Mouse (Mus musculus) right cerebral cortex, postnatal 36 days (tissue): ENCODE results near the gene Myo10.
A peak's percentile ranks its signal among the peaks of the same experiment; 100 is the strongest.

Experiments
- DNase-seq, 2 experiments: peaks; one replicate each; pipeline ENCODE4 v3.0.0; 2022; ENCODE audit warnings: low spot score in 2 of 2, mixed read lengths in 1 of 2

Gene Myo10

DNA sequence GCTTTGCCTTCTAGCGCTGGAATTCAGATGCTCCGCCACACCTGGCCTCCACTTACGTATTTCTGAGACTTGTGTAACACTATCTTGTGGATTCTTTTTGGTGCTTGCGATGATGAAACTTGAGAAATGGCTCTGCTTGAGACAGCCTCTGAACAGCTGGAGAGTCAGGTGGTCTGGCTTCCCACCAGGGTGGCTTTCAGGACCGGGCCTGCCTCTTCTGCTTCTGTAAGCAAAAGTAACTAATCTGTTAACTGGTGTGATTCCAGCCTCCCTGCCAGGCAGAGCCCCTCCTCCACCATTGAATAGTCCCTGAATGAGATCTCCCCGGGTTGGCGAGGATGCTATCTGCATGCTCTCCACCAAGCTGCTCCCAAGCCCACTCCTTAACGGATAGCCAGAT, 140.0 kb downstream of the Myo10 start:
- no peak for DNase-seq

DNA sequence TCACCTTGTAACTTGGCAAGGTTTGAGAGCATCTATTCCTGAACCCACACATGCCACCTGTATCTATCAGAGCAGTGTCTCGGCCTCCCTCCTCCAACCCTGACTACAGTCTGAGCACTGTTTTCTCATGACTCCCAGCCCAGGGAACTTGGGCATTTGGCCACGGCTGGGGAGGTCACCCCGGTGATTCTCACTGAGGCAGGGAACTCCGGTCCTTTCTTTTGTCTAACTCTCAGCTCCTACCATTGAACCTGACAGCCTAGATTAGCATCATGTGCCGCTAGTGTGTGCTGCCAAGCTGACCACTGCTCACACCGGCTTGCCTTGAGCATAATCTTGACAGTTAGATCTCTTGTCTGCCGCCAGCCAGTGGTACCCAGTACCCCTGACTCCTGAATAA, 140.8 kb downstream of the Myo10 start:
- DNase-seq: no peak

- DNase-seq: no peak
Measured at GRCm38 (mm10) chr15:25764653-25765352, 142.5 kb downstream of the Myo10 start.

DNA sequence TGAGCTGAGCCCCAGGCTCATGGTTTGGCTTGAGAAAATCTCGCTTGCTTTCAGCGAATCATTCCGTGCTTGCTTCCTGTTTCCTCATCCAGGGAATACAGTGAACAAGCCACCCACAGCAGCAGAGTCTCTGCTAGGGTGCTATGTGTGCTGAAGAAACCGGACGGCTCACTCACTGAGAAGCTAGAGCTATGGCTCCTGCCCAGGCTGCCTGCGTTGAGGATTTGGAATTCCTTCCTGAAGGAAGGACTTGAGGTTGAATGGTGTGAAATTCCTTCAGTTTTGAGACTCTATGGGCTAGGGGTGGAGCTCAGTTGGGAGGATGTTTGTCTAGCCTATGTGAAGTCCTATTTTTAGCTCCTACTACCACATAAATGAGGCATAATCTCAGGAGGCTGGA, 145.5 kb downstream of the Myo10 start:
- no peak for DNase-seq

- no peak for DNase-seq
Measured at GRCm38 (mm10) chr15:25769524-25770255, 147.4 kb downstream of the Myo10 start.

- no peak for DNase-seq
Measured at GRCm38 (mm10) chr15:25771782-25772181, 149.5 kb downstream of the Myo10 start.

DNA sequence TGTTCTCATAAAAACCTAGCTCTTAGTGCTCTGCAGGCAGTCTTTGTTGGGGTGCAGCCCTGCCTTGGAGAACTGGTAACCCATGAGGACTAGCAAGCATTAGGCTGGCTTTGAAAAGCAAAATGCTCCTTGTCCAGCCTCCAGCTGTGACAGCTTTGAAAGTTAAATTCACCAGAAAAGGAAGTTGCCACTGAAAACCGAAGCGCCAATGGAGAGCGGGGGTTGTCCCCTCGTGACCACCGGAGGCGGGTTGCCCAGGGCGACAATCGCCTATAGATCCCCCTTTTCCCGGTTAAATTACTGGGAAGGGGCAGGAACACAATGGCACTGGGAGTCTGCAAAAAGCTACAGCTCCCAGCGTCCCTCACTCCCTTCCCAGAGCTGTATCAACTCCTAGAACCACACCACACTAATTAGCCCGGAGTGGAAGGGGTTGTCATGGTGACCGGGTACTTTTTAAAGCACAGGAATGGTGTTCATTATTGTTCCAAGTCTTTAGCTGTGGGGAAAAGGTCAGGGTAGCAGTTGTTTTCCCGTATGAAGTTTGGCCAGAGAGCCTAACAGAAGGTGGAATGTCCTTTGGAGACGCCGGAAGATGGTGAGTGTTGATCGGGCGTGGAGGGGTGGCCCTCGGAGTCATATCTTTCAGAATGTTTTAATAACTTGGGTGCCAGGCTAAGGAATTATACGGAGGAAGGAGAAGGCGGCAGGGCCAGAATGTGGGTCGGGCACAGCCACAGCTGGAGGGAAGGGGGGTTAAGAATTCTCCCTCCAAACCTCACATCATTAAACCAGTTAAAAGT, 151.6 kb downstream of the Myo10 start:
- peak in 1 of 2 experiments; percentile 36 for DNase-seq

DNA sequence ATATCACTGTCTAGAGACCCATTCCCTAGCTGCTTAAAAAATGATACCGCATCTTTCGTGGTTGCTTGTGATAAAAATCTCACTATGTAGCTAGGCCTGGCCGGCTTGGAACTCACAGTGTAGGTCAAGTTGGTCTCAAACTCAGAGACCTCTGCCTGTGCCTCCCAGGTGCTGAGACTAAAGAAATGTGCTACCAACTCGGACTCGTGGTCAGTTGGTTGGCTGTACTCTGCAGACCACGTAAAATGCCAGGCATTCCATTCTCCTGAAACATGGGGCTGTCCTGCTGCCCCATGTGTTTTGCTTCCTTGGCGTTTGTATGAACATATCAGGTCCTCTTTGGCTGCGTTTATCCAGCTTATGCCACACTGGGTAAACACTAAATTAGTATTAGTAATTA, 156.6 kb downstream of the Myo10 start:
- DNase-seq: no peak

GRCm38 (mm10) chr15:25779522-25780191, 157.3 kb downstream of the Myo10 start:
- no peak for DNase-seq

DNA sequence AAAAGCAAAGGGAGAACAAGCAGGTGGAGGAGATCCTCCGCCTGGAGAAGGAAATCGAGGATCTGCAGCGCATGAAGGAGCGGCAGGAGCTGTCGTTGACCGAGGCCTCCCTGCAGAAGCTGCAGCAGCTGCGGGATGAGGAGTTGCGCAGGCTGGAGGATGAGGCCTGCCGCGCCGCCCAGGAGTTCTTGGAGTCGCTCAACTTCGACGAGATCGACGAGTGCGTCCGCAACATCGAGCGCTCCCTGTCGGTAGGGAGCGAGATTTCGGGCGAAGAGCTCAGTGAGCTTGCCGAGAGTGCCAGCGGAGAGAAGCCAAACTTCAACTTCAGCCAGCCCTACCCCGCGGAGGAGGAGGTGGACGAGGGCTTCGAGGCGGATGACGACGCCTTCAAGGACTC, 158.7 kb downstream of the Myo10 start:
- DNase-seq: no peak

DNA sequence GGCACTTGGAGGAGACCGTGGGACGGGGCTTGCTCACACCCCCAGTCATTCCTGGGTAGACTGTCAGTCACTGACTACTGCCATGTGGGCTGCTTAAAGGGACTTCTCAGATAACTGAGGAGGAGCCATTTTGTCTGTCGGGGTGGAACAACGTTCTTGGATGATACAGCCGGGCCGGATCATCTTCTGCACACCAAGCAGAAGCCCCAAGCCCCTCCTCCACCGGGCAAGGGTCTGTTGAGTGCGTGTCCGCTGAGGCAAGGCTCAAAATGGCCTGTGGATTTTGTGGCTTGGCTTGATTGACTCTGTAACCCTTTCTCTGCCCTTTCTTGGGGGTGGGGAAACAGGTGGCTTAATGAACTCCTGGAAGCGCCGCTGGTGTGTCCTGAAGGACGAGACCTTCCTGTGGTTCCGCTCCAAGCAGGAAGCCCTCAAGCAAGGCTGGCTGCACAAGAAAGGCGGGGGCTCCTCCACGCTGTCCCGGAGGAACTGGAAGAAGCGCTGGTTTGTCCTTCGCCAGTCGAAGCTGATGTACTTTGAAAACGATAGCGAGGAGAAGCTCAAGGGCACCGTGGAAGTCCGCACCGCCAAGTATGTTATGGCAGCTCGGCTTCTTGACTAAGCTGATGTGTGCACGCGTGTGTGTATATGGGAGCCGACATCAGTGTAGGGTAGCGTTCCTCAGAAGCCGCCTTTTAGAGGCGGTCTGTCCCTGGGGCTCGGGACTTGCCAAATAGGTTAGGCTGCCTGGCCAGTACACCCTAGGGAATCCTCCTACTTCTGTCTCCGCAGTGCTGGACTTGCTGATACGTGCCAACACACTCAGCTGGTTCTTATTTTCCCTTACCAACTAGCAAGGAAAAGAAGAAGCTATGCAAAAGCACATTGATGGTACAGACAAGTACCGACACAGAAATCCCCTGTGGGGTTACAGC, 163.4 kb downstream of the Myo10 start:
- DNase-seq: no peak

DNA sequence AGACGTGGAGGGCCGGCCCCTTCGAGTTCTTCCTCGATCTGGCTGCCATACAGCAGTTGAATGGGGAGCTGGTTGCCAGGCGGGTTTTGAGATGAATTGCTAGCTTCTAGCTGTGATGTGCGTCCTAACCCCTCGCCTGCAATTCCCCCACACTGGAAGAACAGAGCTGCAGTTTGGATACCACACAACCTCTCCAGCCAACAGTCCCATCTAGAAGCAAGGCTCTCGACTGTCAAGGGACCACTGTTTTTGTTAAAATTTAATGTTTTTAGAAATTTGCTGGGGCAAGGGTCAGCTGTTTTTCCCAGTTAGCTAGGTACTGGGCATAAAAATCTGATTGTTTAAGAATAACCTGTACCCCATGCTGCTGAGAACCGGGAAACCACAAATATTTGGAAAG, 165.1 kb downstream of the Myo10 start:
- no peak for DNase-seq

GRCm38 (mm10) chr15:25787965-25788364, 165.6 kb downstream of the Myo10 start:
- DNase-seq: no peak

DNA sequence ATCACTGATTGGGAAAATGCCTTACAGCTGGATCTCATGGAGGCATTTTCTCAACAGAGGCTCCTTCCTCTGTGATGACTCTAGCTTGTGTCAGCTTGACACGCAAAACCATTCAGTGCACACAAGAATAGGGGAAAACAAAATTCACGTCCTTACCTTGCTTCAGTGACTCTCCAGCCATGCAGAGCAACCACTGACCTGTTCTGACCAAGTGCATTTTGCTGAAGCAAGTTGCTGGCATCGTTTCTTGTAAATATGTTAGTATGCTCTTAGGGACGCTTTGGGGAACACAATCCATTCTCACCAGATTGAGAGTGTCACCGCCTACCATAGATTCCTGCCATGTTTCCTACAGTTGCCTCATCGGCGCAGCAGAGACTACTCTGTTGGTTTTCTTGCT, 166.2 kb downstream of the Myo10 start:
- no peak for DNase-seq

DNA sequence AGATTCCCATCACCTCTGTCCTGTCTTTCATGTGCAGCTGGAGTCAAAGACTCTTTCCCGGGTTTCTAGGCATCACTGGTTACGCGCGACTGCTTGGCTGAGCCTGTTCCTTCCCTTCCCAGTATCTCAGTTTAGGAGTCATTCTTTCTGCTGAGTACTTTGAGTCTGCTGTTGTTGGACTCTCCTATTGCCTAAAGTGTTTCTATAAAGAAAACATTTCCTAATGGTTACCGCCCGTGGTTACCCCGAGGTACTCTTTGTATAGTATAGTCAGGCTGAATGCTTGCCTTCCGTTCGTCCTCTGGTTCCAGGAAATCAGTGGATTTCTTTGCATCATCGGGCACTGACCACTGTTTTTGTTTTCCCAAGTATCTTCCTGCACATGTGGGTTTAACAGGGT, 166.9 kb downstream of the Myo10 start:
- DNase-seq: no peak

GRCm38 (mm10) chr15:25791660-25792353, 169.5 kb downstream of the Myo10 start:
- DNase-seq: no peak

DNA sequence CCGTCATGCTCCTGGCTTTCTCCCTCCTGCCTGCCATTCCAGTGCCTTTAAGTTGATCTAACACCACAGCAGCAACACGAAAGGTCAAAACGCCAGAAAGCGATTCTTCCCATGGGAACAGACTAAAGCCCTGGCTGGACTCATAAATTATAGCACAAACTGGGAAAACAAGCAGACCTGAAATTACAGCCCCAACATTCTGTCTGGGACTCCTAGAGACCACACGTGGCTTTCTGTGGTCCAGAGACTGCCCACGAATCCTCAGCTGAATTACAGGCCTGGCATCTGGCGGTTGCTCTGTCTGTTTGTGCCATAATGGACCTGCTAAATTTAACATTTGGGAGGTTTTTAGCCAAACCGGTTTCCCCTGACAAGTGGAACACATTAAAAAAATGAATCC, 171.8 kb downstream of the Myo10 start:
- no peak for DNase-seq

DNA sequence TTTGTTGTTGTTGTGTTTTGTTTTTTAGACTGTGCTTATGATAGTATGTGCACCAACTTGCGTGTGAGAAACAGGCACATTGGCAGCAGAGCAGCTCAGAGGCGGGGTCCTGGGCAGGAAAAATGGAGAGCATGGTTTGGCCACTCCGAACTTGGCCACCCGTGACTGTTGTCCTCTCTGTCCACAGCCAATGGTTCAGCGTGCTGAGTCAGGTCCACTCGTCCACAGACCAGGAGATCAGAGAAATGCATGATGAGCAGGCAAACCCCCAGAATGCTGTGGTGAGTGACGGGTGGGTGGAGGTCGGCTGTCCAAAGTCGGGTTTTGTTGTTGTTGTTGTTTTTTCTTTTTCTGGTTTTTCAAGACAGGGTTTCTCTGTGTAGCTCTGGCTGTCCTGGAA, 173.2 kb downstream of the Myo10 start:
- DNase-seq: no peak

- DNase-seq: no peak
Measured at GRCm38 (mm10) chr15:25796353-25796752, 174.0 kb downstream of the Myo10 start.

- no peak for DNase-seq
Measured at GRCm38 (mm10) chr15:25797179-25797578, 174.9 kb downstream of the Myo10 start.
